Mouse (Mus musculus) bone marrow macrophage, adult 2 months (primary cell): ENCODE results near the gene Rasip1. TPM values are rescaled to one million over a fixed set of nuclear protein-coding genes. Genes with fewer than 3 reads are reported as not detected.

Source experiments
- H3K27ac ChIP-seq: 2 replicates; pipeline ENCODE4 v1.5.1; 2012; ENCODE audit warnings: low read depth, low read length; ENCODE audit not compliant: insufficient read depth
- H3K4me1 ChIP-seq: 2 replicates; pipeline ENCODE4 v1.6.1; 2012; ENCODE audit warnings: low read length; ENCODE audit not compliant: control insufficient read depth, insufficient read depth
- H3K4me3 ChIP-seq: 2 replicates; pipeline ENCODE4 v1.5.1; 2012; ENCODE audit warnings: mild to moderate bottlenecking, low read length, moderate library complexity; ENCODE audit not compliant: insufficient read depth
- CTCF ChIP-seq: IDR thresholded peaks from 2 replicates; pipeline ENCODE4 v1.5.1; 2012; ENCODE audit warnings: low read depth, mild to moderate bottlenecking, low read length, moderate library complexity
- POLR2A ChIP-seq: IDR thresholded peaks from 2 replicates; pipeline ENCODE4 v1.6.1; 2012; ENCODE audit warnings: mild to moderate bottlenecking, low read depth, low read length, borderline replicate concordance
- polyA plus RNA-seq: library from polyadenylated mRNA; stranded (reverse); fragments of >200 nt; gene quantifications from 2 replicates; pipeline ENCODE4 v1.2.4, GENCODE M21; 2012; ENCODE audit not compliant: missing spikeins, insufficient read depth, insufficient read length

Rasip1 gene
- polyA plus RNA-seq, 1 experiment, result 0.40 TPM

- peaks cover 12% of the 10 kb centered on the region for H3K4me1 ChIP-seq
- peak overlapping the region; percentile 42 for H3K27ac ChIP-seq
- H3K4me3 ChIP-seq, result no peak overlapping the region
- TF ChIP-seq POLR2A (no peak), CTCF (no peak)
Measured at GRCm38 (mm10) chr7:45634946-45635681, 7.8 kb downstream of the Rasip1 start.

DNA sequence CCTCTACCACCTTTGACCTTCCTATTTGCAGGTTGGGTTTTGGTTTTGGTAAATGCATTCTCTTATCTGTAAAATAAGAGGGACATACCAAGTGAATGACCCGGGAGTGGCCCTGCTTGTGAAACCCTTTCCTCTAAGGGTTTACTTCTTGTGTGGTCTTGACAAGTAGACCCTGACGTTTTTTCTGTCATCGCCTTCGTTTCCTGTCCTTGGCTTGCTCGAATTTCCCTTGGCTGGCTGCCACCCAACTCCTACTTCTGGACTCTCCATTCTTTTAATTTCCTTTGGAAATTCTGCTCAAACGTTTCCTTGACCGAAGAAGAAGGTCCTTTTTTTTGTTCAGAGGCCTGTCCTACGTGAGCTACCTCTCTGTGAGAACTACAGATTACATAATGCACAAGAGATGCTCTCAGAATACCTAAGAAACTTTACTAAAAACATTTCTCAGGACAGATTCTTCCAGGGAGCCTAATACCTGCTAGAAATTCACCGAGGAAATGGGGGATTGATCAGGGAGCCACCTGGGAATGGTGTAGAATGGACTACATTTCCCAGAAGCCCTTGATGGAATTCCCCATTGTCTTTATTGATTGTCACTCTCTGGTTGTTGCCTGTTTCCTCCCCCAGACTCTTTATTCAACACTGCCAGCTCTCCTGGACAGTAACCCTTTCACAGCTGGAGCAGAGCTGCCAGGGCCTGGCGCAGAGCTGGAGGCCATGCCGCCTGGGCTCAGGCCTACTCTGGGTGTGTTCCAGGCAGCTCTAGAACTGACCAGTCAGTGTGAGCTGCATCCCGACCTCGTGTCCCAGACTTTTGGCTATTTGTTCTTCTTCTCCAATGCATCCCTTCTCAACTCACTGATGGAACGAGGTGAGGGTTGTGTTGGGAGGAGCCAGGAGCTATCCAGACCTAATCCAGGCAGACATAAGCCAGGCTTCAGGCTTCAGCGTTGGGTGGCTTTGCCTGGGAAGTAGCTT is 8.7 kb downstream of the Rasip1 start:
- peak overlapping the region; percentile 42 for H3K27ac ChIP-seq
- peaks cover 14% of the 10 kb centered on the region for H3K4me1 ChIP-seq
- no peak overlapping the region for H3K4me3 ChIP-seq
- TF ChIP-seq CTCF (no peak), POLR2A (no peak)

- no peak overlapping the region for H3K4me3 ChIP-seq
- H3K4me1 ChIP-seq, result peaks cover 19% of the 10 kb centered on the region
- TF ChIP-seq CTCF, result no peak
- H3K27ac ChIP-seq, result no peak overlapping the region
Measured at GRCm38 (mm10) chr7:45637710-45638109, 10.4 kb downstream of the Rasip1 start.

DNA sequence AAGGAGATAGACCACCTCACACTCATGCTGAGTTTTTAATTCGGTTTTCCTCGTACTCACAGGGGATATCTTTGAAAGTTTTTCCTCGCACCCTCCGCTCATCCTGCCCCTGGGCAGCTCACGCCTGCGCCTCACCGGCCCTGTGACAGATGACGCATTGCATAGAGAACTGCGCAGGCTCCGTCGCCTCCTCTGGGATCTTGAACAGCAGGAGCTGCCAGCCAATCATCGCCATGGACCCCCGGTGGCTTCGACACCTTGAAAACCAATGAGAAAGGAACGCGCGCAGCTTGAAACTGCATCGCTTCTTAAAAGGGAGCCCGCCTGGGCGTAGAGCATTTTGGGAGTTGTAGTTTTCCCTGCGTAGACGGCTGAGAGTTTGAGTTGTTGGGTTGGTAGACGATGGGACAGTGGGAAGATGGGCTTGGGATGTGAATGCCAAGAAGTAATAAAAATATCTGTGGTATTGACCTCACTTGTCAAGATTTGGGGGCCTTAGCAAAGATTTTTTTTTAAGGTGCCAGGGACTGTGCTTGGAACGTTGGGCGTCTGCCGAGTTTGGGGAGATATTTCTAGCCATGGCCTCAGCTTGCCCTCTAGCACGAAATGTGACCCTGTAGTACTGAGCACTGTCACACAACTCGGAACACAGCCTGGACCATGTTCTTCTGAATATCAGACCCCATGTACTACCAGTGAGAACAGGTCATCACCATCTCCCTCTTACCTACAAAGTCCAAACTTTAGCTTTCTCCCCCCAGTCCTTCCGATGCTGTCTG is 11.5 kb downstream of the Rasip1 start:
- no peak overlapping the region for H3K4me3 ChIP-seq

GRCm38 (mm10) chr7:45639561-45640027 is 12.3 kb downstream of the Rasip1 start, which contains the start of gene Mamstr:
TSS of gene Mamstr (plus strand) at chr7:45639977.
- no peak within 1 kb of the TSS for H3K27ac ChIP-seq
- H3K4me3 ChIP-seq, result no peak within 1 kb of the TSS
- peaks cover 23% of the 10 kb centered on the region for H3K4me1 ChIP-seq
- TF ChIP-seq POLR2A (no peak), CTCF (no peak)

More for the DNA sequence above, 11.5 kb downstream of the Rasip1 start:
- Histone ChIP-seq H3K4me1 (peaks cover 23% of the 10 kb centered on the region), H3K27ac (no peak overlapping the region)
- TF ChIP-seq CTCF, result no peak
- TF ChIP-seq POLR2A, result no peak

GRCm38 (mm10) chr7:45640191-45640957 is 13.1 kb downstream of the Rasip1 start:
- H3K27ac ChIP-seq, result no peak overlapping the region
- H3K4me3 ChIP-seq, result no peak overlapping the region
- no peak for TF ChIP-seq CTCF
- H3K4me1 ChIP-seq, result peaks cover 16% of the 10 kb centered on the region

DNA sequence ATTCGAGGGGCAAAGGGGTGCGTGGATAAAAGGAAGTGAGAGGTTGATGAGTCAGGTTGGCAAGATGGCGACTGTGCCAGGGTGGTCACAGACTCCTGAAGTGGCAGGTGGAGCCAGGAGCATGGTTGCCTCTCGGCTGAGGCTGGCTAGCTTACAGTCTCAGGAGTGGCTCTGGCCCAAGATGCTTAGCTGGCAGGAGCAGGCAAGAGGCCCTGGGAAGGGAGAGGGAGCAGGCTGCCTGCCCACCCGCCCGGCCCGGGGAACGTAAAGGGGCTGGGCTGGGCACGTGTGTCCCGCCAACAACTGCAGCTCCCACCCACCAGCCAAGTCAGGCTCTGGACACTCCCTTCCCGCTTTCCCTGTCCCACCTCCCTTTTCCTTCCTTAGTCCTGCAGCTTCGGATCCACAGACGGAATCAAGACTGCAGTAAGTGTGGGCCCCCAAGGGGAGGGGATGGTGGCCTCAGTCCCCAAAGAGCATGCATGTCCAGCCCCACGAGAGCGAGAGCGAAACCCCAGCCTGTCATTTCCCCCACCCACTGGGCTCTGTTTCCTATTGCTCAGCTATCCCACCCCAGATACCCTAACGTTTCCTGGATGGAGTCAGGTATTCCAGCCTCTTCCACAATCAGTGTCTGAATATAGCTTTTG is 14.2 kb downstream of the Rasip1 start:
- no peak overlapping the region for H3K27ac ChIP-seq
- no peak overlapping the region for H3K4me3 ChIP-seq
- peaks cover 10% of the 10 kb centered on the region for H3K4me1 ChIP-seq
- TF ChIP-seq CTCF (no peak), POLR2A (no peak)

DNA sequence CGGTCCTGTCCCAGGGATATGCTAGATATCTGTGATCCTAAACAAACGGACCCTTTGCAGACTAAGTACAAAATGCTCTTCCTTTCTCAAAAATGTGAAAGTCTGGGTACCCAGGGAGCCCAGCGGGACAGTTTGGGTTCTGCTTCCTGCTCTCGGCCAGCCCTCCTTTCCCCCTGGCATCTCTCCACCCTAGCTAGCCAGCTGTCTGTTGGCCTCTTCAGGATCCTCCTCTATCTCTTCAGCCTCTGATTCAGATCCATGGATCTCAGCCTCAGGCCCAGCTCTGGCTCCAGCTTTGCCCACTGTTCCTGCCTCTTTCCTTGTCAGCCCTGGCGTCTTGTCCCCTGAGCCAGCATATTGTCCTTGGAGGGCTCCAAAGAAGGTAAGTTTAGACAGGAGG is 14.8 kb downstream of the Rasip1 start:
- Histone ChIP-seq H3K4me3 (no peak overlapping the region), H3K27ac (no peak overlapping the region), H3K4me1 (peaks cover 10% of the 10 kb centered on the region)
- TF ChIP-seq POLR2A (no peak), CTCF (no peak)

DNA sequence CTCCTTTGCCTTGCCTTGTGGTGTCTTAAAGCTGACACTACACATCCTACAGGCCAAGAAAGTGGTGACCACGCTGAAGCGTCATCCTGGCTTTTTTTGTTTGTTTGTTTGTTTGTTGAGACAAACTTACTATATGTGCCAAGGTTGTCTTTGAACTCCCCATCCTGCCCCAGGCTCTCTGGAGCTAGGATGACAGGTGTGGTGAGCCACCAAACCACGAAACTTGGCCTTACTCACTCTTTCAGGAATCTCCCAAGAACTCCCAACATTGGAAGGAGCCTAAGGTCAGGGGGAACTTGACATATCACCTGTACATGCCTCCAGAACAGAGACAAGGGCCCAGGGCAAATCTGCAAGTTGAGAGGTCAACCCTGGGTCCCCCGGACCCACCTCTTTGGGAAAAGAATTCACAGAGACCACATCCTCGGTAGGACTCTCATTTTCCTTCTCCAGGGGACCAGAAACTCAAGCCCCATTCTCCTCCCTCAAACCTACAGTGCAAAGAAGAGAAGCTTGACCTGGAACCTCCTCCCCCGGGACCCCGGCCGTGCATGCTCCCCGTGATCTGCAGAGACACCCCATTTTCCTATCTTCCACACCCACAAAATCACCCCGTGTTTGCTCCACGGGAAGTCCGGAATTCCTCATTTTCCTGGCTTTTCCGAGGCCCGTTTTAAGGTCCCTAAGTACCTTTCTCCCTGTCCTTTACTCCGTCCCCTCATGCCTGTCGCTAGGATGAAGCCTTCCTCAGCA is 15.4 kb downstream of the Rasip1 start:
- Histone ChIP-seq H3K4me3 (peak overlapping the region; percentile 46), H3K27ac (no peak overlapping the region), H3K4me1 (peaks cover 10% of the 10 kb centered on the region)
- TF ChIP-seq CTCF, result no peak
